Mouse (Mus musculus) liver, embryonic 14 days (tissue): ENCODE measurements around the gene Kir3dl1. TPM values are rescaled to one million over a fixed set of nuclear protein-coding genes. Genes with fewer than 3 reads are reported as not detected.

Source experiments
- polyA plus RNA-seq: library from polyadenylated mRNA; depleted of rRNA; stranded (reverse); fragments of >200 nt; gene quantifications from 2 replicates; pipeline ENCODE4 v1.2.3, GENCODE M21; 2012; rRNA removed

The Kir3dl1 gene
- not detected in 2 replicates for polyA plus RNA-seq

DNA sequence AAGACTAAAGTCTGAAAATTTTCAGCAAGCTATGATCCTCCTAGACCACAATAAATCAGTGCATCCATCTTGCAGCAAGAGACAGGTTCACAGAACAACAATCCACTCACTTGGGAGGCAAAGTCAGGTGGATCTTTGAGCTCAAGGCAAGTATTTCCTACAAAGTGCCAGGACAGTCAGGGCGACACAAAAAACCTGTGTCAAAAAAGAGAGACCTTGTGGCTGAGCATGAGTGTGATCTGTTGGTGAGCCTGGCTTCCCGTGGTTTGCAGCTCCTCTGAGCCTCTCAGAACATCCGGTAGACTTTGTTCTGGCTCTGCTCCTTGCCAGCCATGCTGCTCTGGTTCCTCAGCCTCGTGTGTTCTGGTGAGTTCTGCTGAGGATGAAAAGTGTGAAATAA is at the start of gene Kir3dl1:
Gene Kir3dl1 (plus strand): TSS at position 301 of the 400 bp plus-strand sequence.

DNA sequence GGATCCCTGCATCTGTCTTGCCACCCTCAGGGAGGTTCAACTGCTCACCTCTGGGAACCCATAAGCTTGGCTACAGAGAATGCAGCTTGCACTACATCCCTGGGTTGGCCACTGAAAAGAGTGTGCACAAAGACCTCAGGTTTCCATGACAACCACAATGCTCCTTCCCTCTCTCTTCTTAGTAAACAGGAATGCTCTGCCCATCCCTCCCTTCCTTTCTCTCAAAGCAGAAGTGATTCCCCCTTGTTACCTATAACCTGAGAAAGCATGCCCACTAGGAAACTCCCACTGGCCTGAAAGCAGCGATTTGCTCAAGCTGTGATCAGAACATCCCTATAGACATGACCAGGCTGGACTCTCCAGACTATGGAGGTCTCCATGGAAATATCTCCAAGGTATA is 26.2 kb downstream of the Kir3dl1 start, which contains the start of gene Kir3dl2:
Gene Kir3dl2 (minus strand): TSS at position 101 of the 400 bp plus-strand sequence.

Other genes starting within 250 kb of the Kir3dl1 start
- 235 and 241 TPM in 2 replicates for gene Bex3, start 247.7 kb upstream of the Kir3dl1 start, polyA plus RNA-seq
- not detected in 2 replicates for gene Kir3dl2, start 26.1 kb downstream of the Kir3dl1 start, polyA plus RNA-seq
- 0.17 and 1.9 TPM in 2 replicates for gene Tceal3, start 72.8 kb downstream of the Kir3dl1 start, polyA plus RNA-seq
- gene Tceal1, start 190.0 kb downstream of the Kir3dl1 start, polyA plus RNA-seq: 0.47 and 0.61 TPM in 2 replicates
- gene Morf4l2, start 225.7 kb downstream of the Kir3dl1 start, polyA plus RNA-seq: 122 and 139 TPM in 2 replicates